Mouse (Mus musculus): ENCODE data around the gene Ptger1. TPM values are rescaled to one million over a fixed set of nuclear protein-coding genes. Genes with fewer than 3 reads are reported as not detected.

Ptger1 gene
- total and polyA plus RNA-seq, 3 experiments = 3.3 to 7.6 TPM; not detected in 1

- in situ Hi-C loops (cut with MboI; ENCODE audit: low pct_ligation_motif_present, low pct_unique_long_range_greater_than_20kb, low sequenced_read_pairs) = no loop called here
- Histone ChIP-seq H3K9me3 (replicated peaks; ENCODE audit: low read length) (no peaks in the 10 kb centered on the region), H3K9ac (ENCODE audit: insufficient read depth, low read depth) (no peak overlapping the region), H3K4me3 (replicated peaks in 1 of 3; ENCODE audit: low read depth in 2 of 3, low read length in 2 of 3, poor library complexity in 1 of 3) (no peak overlapping the region), H3K79me2 (replicated peaks; ENCODE audit: control insufficient read depth, extremely low read depth, insufficient read depth, poor library complexity, severe bottlenecking) (no peaks in the 10 kb centered on the region), H3K4me1 (ENCODE audit: control insufficient read depth in 1 of 2, insufficient read depth in 2 of 2) (no peaks in the 10 kb centered on the region), H3K36me3 (replicated peaks in 1 of 2; ENCODE audit: control insufficient read depth in 1 of 2, insufficient read depth in 1 of 2, low read length in 1 of 2) (no peaks in the 10 kb centered on the region), H3K27me3 (replicated peaks) (no peaks in the 10 kb centered on the region), H3K4me2 (ENCODE audit: insufficient read depth, low read depth, poor library complexity, severe bottlenecking) (no peak overlapping the region), H3K27ac (ENCODE audit: insufficient read depth, low read depth) (no peak overlapping the region)
- no peak for DNase-seq (ENCODE audit: extremely low read depth)
- dilution Hi-C loops (cut with MboI; ENCODE audit: extremely low pct_ligation_motif_present, extremely low pct_unique_long_range_greater_than_20kb, low sequenced_read_pairs) = no loop called here
- TF ChIP-seq CHD1 (IDR thresholded peaks at IDR 0.05; ENCODE audit: low read depth, low read length) (no peak), RCOR1 (conservative IDR thresholded peaks at IDR 0.05; ENCODE audit: low read depth, low read length) (no peak), POLR2A (IDR thresholded peaks at IDR 0.05; ENCODE audit: low read depth, low read length) (no peak), USF2 (conservative IDR thresholded peaks at IDR 0.05; ENCODE audit: low read depth, low read length) (no peak), POLR2AphosphoS2 (IDR thresholded peaks at IDR 0.05; ENCODE audit: low read depth, low read length) (no peak), NRF1 (IDR thresholded peaks at IDR 0.05; ENCODE audit: low read depth, low read length) (no peak), JUN (IDR thresholded peaks at IDR 0.05; ENCODE audit: insufficient read depth, low read depth, low read length) (no peak)
Observed at GRCm38 (mm10) chr8:83707554-83707953, 41.1 kb downstream of the Ptger1 start.

GRCm38 (mm10) chr8:83714676-83715030 is 48.2 kb downstream of the Ptger1 start:
- H3K27ac ChIP-seq (ENCODE audit: insufficient read depth, low read depth) = no peak overlapping the region
- 0 out of 2 replicates have a peak overlapping the region, but pooled peaks have one; percentile 3 for H3K4me2 ChIP-seq (ENCODE audit: insufficient read depth, low read depth, poor library complexity, severe bottlenecking)
- H3K9me3 ChIP-seq (replicated peaks; ENCODE audit: low read length) = no peaks in the 10 kb centered on the region
- H3K9ac ChIP-seq (ENCODE audit: insufficient read depth, low read depth) = no peak overlapping the region
- peaks cover 10 to 32% of the 10 kb centered on the region in 2 experiments for H3K4me1 ChIP-seq (ENCODE audit: control insufficient read depth in 1 of 2, insufficient read depth in 2 of 2)
- no peak for DNase-seq (ENCODE audit: extremely low read depth)
- H3K79me2 ChIP-seq (replicated peaks; ENCODE audit: control insufficient read depth, extremely low read depth, insufficient read depth, poor library complexity, severe bottlenecking) = peaks cover 43% of the 10 kb centered on the region
- TF ChIP-seq PAX5 (IDR thresholded peaks at IDR 0.05; ENCODE audit: low read length) = no peak
- peak; percentile 37; the same call in 1 of the 2 replicates for TF ChIP-seq MAX (IDR thresholded peaks at IDR 0.05; ENCODE audit: low read length)
- no peaks in the 10 kb centered on the region for H3K27me3 ChIP-seq (replicated peaks)
- H3K4me3 ChIP-seq (replicated peaks in 1 of 3; ENCODE audit: low read depth in 2 of 3, low read length in 2 of 3, poor library complexity in 1 of 3) = peak overlapping the region in 1 of 3 experiments; percentile 66
- in situ Hi-C loops (cut with MboI; ENCODE audit: low pct_ligation_motif_present, low pct_unique_long_range_greater_than_20kb, low sequenced_read_pairs) = no loop called here
- dilution Hi-C loops (cut with MboI; ENCODE audit: extremely low pct_ligation_motif_present, extremely low pct_unique_long_range_greater_than_20kb, low sequenced_read_pairs) = no loop called here
- H3K36me3 ChIP-seq (replicated peaks in 1 of 2; ENCODE audit: control insufficient read depth in 1 of 2, insufficient read depth in 1 of 2, low read length in 1 of 2) = peaks cover 7 to 22% of the 10 kb centered on the region in 2 experiments

- dilution Hi-C loops (cut with MboI; ENCODE audit: extremely low pct_ligation_motif_present, extremely low pct_unique_long_range_greater_than_20kb, low sequenced_read_pairs) = no loop called here
- Histone ChIP-seq H3K4me1 (ENCODE audit: control insufficient read depth in 1 of 2, insufficient read depth in 2 of 2) (peaks cover 10 to 34% of the 10 kb centered on the region in 2 experiments), H3K36me3 (replicated peaks in 1 of 2; ENCODE audit: control insufficient read depth in 1 of 2, insufficient read depth in 1 of 2, low read length in 1 of 2) (peaks cover 12 to 27% of the 10 kb centered on the region in 2 experiments)
- no peak for TF ChIP-seq POLR2AphosphoS2 (IDR thresholded peaks at IDR 0.05; ENCODE audit: low read depth, low read length)
- TF ChIP-seq TBP (conservative IDR thresholded peaks at IDR 0.05; ENCODE audit: low read depth, low read length) = peak; percentile 82; the same call in 1 of the 2 replicates
- peak; percentile 88 for TF ChIP-seq CHD2 (IDR thresholded peaks at IDR 0.05; ENCODE audit: low read length)
- no peak for TF ChIP-seq PAX5 (IDR thresholded peaks at IDR 0.05; ENCODE audit: low read length)
- peak; percentile 73; the same call in 1 of the 2 replicates for TF ChIP-seq UBTF (IDR thresholded peaks at IDR 0.05; ENCODE audit: low read depth, low read length)
- TF ChIP-seq ZKSCAN1 (IDR thresholded peaks at IDR 0.05; ENCODE audit: borderline replicate concordance, low read depth, low read length) = peak; percentile 80
- peak; percentile 73 for TF ChIP-seq MAX (IDR thresholded peaks at IDR 0.05; ENCODE audit: low read length)
- TF ChIP-seq POLR2A (IDR thresholded peaks at IDR 0.05; ENCODE audit: low read depth, low read length) = peak; percentile 95
- peak; percentile 85 for TF ChIP-seq MXI1 (IDR thresholded peaks at IDR 0.05; ENCODE audit: low read depth, low read length)
- peak; percentile 91 for TF ChIP-seq NRF1 (IDR thresholded peaks at IDR 0.05; ENCODE audit: low read depth, low read length)
- no peak for TF ChIP-seq ZNF384 (IDR thresholded peaks at IDR 0.05; ENCODE audit: low read depth, low read length)
- no peak for TF ChIP-seq ETS1 (conservative IDR thresholded peaks at IDR 0.05; ENCODE audit: low read depth, low read length)
- TF ChIP-seq MYC (IDR thresholded peaks at IDR 0.05; ENCODE audit: low read depth, low read length) = peak; percentile 76
- TF ChIP-seq EP300 (IDR thresholded peaks at IDR 0.05; ENCODE audit: low read length) = no peak
- peak; percentile 90; the same call in 1 of the 2 replicates for TF ChIP-seq ZMIZ1 (IDR thresholded peaks at IDR 0.05; ENCODE audit: low read depth, low read length)
- TF ChIP-seq TCF12 (IDR thresholded peaks at IDR 0.05; ENCODE audit: low read depth, low read length) = peak; percentile 76
- 0 out of 2 replicates have a peak, but pooled peaks have one; percentile 24 for TF ChIP-seq MAZ (IDR thresholded peaks at IDR 0.05; ENCODE audit: low read depth, low read length)
- TF ChIP-seq SIN3A (IDR thresholded peaks at IDR 0.05; ENCODE audit: low read length) = peak; percentile 66; the same call in 1 of the 2 replicates
- TF ChIP-seq JUND (conservative IDR thresholded peaks at IDR 0.05; ENCODE audit: low read depth, low read length) = no peak
- TF ChIP-seq HCFC1 (IDR thresholded peaks at IDR 0.05; ENCODE audit: low read depth, low read length) = peak; percentile 67
Observed at GRCm38 (mm10) chr8:83715031-83715690, 48.7 kb downstream of the Ptger1 start, which contains the start of gene Ddx39. Ddx39 (plus strand) TSS chr8:83715177.

More at GRCm38 (mm10) chr8:83715031-83715690, 48.7 kb downstream of the Ptger1 start, which contains the start of gene Ddx39:
- Histone ChIP-seq H3K9ac (ENCODE audit: insufficient read depth, low read depth) (peak within 1 kb of the TSS; percentile 86), H3K4me3 (replicated peaks in 1 of 3; ENCODE audit: low read depth in 2 of 3, low read length in 2 of 3, poor library complexity in 1 of 3) (peak within 1 kb of the TSS; percentile 66 to 98 (median 85)), H3K9me3 (replicated peaks; ENCODE audit: low read length) (no peaks in the 10 kb centered on the region), H3K27ac (ENCODE audit: insufficient read depth, low read depth) (peak within 1 kb of the TSS; percentile 79), H3K79me2 (replicated peaks; ENCODE audit: control insufficient read depth, extremely low read depth, insufficient read depth, poor library complexity, severe bottlenecking) (peaks cover 48% of the 10 kb centered on the region), H3K27me3 (replicated peaks) (no peaks in the 10 kb centered on the region), H3K4me2 (ENCODE audit: insufficient read depth, low read depth, poor library complexity, severe bottlenecking) (peak within 1 kb of the TSS; percentile 96)
- DNase-seq (ENCODE audit: extremely low read depth) = peak; percentile 99
- in situ Hi-C loops (cut with MboI; ENCODE audit: low pct_ligation_motif_present, low pct_unique_long_range_greater_than_20kb, low sequenced_read_pairs) = no loop called here

Data from CH12.LX (cell line).